Mouse (Mus musculus) neural tube, embryonic 14.5 days (tissue): Measurements from ENCODE around the gene Fhdc1. TPM values are rescaled to one million over a fixed set of nuclear protein-coding genes. Genes with fewer than 3 reads are reported as not detected.

Experiments used
- polyA plus RNA-seq: library from polyadenylated mRNA; unstranded; fragments of >200 nt; fragmentation: Nextera tagmentation; extraction: Ambion mirVana; gene quantifications from 2 replicates; pipeline ENCODE4 v1.2.1, GENCODE M21; 2014

The Fhdc1 gene
- polyA plus RNA-seq, 1 experiment from 2014 or later: 7.2 TPM

Other genes starting within 250 kb of the Fhdc1 start
- 136 and 139 TPM in 2 replicates for gene Trim2, start 173.6 kb downstream of the Fhdc1 start, polyA plus RNA-seq
- 22.1 and 32.7 TPM in 2 replicates for gene Arfip1, start 102.2 kb upstream of the Fhdc1 start, polyA plus RNA-seq
- not detected in 2 replicates for gene Tigd4, start 113.1 kb upstream of the Fhdc1 start, polyA plus RNA-seq
- 1.2 and 1.3 TPM in 2 replicates for gene Tmem154, start 185.8 kb upstream of the Fhdc1 start, polyA plus RNA-seq